Mouse (Mus musculus) left cerebral cortex, postnatal 14 days (tissue): ENCODE measurements around the gene Notch4. TPM values are rescaled to one million over a fixed set of nuclear protein-coding genes. Genes with fewer than 3 reads are reported as not detected.

Experiments
- DNase-seq, 2 experiments: peaks; one replicate each; pipeline ENCODE4 v3.0.0; 2021 to 2022; ENCODE audit warnings: low spot score in 2 of 2, mixed read lengths in 1 of 2
- intact Hi-C: fragments of 180-260 bp; cut with DNase I; formaldehyde crosslinking; loops from one replicate; pipeline ENCODE4 v1.15.1; 2025
- total RNA-seq, 2 experiments: library from RNA; stranded (reverse); gene quantifications; 2 replicates each; pipeline ENCODE4 v1.2.3; 2021

The Notch4 gene
- total RNA-seq, 2 experiments from 2014 or later: 10.0 to 10.9 TPM

GRCm38 (mm10) chr17:34635671-34636070 lies 71.6 kb downstream of the Notch4 start:
- DNase-seq: no peak
- intact Hi-C loops: no loop called here

- intact Hi-C loops: no loop called here
- no peak for DNase-seq
These were observed 73.4 kb downstream of the Notch4 start for GRCm38 (mm10) chr17:34637459-34637858.

Other genes starting within 250 kb of the Notch4 start
- gene H2-Eb2, start 238.6 kb upstream of the Notch4 start, total RNA-seq: not detected
- gene Btnl2, start 209.4 kb upstream of the Notch4 start, total RNA-seq: under 1 TPM; 0.62 to 0.91 TPM
- not detected for gene Btnl1, start 187.1 kb upstream of the Notch4 start, total RNA-seq
- 1 to 10 TPM; 4.9 to 5.6 TPM for gene BC051142, start 165.4 kb upstream of the Notch4 start, total RNA-seq
- gene Btnl4, start 87.0 kb upstream of the Notch4 start, total RNA-seq: not detected
- gene Btnl6, start 46.9 kb upstream of the Notch4 start, total RNA-seq: not detected
- 1 to 10 TPM; 3.2 to 3.4 TPM for gene Gpsm3, start 25.5 kb downstream of the Notch4 start, total RNA-seq
- gene Pbx2, start 27.0 kb downstream of the Notch4 start, total RNA-seq: 10 to 100 TPM; 45.9 to 48.8 TPM
- 1 to 10 TPM in 1 of 2 experiments, under 1 TPM in 1; 0.87 to 1.2 TPM for gene Ager, start 33.6 kb downstream of the Notch4 start, total RNA-seq
- gene Rnf5, start 39.4 kb downstream of the Notch4 start, total RNA-seq: 10 to 100 TPM; 83.2 to 90.9 TPM
- 100 to 1,000 TPM; 175 to 180 TPM for gene Agpat1, start 40.0 kb downstream of the Notch4 start, total RNA-seq
- gene Egfl8, start 51.7 kb downstream of the Notch4 start, total RNA-seq: 1 to 10 TPM; 3.5 to 4.1 TPM
- gene Ppt2, start 64.2 kb downstream of the Notch4 start, total RNA-seq: 10 to 100 TPM; 39.3 to 45.7 TPM
- gene Prrt1, start 65.3 kb downstream of the Notch4 start, total RNA-seq: 100 to 1,000 TPM; 195 to 228 TPM
- 10 to 100 TPM; 16.1 to 16.7 TPM for gene Fkbpl, start 80.5 kb downstream of the Notch4 start, total RNA-seq
- 10 to 100 TPM; 76.4 to 80.3 TPM for gene Atf6b, start 82.9 kb downstream of the Notch4 start, total RNA-seq
- gene Tnxb, start 106.3 kb downstream of the Notch4 start, total RNA-seq: 1 to 10 TPM; 1.5 to 1.8 TPM
- gene C4b, start 179.6 kb downstream of the Notch4 start, total RNA-seq: 1 to 10 TPM; 5.2 to 8.0 TPM
- gene Cyp21a1, start 240.3 kb downstream of the Notch4 start, total RNA-seq: not detected